Mouse (Mus musculus) kidney, postnatal 10 days (tissue): ENCODE measurements around the gene Cped1.

Experiments
- DNase-seq: peaks from one replicate; pipeline ENCODE4 v3.0.0; 2021; ENCODE audit warnings: mixed read lengths

Cped1 gene

GRCm38 (mm10) chr6:22000881-22001280 lies 15.2 kb downstream of the Cped1 start:
- DNase-seq: no peak

DNA sequence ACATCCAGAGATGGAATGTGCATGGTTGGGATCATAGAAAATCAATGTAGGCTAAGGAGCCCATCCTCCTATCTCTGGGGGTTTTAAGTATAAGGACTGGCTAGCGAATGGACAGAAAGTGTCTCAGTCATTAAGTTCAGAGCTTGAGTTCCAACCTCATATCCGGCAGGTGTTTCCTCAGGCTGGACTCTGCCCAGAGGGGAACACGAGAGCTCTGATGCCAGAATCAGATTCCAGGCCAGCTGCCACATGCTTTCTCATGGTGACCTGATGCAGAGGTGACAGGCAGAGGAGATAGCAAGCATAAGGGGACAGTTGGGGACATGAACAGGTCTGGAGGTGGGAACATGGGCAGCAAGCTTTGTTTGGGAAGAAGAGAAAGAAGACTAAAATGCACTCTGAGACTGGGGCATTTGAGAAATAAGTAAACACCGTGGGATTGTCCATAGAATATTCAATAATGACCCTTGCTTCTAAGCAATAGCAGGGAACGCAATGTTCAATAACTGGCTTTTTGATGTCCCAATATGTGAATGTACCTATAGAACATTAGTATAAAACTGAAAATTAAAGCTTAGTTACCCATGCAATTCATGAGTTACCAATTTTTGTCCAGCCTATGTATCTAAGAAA lies 15.7 kb downstream of the Cped1 start:
- peak; percentile 70 for DNase-seq

DNA sequence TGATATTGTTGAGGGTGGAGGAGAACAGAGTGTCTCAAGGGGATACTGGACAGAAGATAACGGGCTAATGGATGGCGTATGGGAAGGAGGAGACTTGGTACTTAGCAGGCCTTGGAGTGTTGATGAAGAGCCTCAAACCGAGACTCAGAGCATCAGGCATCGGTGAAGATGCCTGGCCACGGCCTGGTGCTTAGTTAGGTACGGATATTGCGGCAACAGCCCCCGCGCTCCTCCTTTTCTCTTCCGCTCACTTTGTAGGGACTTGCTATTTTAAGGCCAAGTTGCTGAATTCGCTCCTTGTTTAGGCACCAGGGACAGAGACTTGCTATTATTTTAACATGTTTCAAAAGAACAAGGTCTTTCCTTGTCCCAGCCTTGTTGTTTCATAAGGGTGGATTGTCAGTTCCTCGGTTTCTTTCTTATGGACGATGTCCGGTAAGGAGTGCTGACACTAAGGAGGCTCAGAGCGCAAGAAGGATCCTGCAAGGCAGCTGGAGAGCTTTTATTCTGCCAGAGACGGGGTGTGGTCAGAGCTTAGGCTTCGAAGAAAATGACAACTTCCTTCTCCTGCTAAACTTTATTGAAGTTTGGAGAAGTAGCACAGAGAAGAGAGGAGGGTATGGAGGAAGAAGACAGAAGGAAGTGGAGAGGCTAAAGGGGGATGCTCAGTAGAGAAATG lies 16.9 kb downstream of the Cped1 start:
- DNase-seq: peak; percentile 68

DNA sequence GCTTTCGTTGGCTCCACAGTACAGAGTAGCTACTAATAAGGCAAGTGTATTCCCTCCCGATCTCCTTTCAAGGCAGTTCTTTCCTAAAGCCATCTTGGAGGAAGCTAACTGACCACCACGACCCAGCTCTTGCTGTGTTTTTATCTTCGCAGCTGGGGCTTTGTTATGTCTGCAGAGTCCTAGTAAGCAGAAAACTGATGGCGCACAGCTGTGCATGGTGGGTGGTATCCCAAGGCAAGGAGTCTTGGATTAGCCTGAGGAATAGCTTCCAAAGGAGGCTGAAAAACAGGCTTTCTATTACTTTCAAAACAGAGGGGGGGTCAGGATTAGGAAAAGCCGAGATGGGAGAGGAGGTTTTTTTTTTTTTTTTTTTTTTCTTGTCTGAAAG lies 17.5 kb downstream of the Cped1 start:
- DNase-seq: peak; percentile 84

DNA sequence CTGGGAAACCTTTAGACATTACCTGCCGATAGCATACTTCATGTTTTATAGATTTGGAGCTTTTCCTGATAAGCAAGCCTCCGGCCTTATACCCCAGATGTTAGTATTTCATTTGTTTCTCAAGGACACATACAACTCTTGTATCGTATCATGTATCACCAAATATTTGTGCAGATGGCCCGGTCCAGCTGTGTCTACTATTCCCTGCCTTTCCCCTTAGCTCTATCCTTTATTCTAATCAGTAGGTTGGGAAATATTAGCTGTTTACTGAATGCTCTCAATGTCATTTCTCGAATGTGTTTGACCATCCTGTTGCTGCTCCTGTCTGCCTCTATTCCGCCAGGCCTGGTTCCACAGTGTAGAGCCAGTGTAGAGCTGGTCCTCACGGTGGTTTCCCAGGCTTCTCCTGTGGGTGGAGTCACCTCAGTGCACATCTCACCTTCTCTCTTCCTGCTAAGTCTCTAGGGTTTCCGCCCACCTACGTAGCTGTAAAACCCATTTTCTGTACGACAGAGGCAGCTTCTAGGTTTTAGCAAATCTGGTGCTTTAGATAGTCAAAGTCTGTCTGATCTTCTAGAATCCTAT lies 18.3 kb downstream of the Cped1 start:
- no peak for DNase-seq

DNA sequence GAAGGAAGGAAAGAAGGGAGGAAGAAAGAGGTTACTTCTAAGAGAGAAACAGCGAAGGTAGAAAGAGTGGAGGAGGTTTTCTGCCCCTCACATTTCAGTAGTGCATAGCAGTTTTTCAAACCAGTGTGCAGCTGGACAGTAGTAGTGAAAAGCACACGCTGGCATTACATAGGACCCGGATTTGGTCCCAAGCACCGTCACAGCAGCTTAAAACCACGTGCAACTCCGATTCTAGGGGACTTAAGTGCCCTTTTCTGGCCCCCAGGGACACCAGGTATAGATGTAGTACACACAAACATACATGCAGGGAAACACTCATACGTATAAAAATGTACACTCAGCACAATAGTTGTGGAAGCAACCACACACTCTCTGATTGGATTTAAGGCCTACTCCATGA lies 22.6 kb downstream of the Cped1 start:
- DNase-seq: no peak

GRCm38 (mm10) chr6:22010258-22010657 lies 24.5 kb downstream of the Cped1 start:
- no peak for DNase-seq

GRCm38 (mm10) chr6:22010761-22011281 lies 25.1 kb downstream of the Cped1 start:
- DNase-seq: no peak

DNA sequence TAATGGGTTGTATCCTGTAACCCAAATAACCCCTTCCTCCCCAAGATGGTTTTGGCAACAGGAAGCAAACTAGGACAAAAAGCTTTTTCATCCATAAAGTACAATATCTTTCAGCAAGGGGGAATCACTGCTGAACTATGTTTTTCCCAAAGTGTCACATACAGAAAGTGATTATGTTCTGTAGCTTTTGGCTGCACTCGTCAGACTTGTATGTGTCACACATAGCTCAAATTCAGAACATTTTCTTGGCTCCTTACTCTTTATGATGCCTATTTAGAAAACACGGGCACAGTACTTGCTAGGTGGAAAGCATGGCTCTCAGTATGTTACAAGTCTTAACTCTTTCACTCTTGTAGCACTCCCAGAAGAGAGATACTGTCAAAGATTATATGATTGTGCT lies 25.8 kb downstream of the Cped1 start:
- no peak for DNase-seq

DNA sequence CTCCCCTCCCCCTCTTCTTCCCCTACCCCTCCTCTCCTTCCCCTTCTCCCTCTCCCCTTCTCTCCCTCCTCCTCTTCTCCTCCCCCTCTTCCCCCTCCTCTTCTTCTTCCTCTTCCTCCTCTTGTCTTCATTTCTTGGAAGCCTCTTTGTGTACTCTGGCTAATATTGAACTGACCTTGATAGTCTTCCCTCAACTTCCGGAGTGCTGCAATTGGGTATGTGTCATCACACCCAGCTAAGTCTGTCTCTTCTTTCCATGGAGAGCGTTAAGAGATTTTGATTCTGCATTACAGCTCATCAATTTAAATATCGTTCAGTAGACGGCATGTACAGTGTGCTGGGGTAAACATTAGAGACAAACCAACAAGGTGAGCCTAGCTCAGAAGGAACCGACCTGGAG lies 26.4 kb downstream of the Cped1 start:
- DNase-seq: no peak

DNA sequence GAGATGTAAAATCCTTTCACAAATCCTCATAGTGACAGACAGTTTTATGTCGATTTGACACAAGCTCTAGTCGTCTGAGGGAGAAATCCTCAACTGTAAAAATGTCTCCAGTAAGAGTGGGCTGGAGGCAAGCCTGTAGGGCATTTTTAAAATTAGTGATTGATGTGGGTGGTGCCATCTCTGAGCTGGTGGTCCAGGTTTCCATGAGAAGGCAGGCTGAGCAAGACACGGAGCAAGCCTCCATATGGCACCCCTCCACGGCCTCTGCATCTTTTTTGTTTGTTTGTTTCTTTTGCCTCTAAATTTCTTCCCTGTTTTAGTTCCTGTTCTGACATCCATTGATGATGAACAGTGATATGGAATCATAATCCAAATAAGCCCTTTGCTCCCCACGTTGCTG lies 26.8 kb downstream of the Cped1 start:
- no peak for DNase-seq

GRCm38 (mm10) chr6:22013394-22013793 lies 27.7 kb downstream of the Cped1 start:
- DNase-seq: no peak

- DNase-seq: no peak
Measured at GRCm38 (mm10) chr6:22014291-22014911, 28.7 kb downstream of the Cped1 start.

DNA sequence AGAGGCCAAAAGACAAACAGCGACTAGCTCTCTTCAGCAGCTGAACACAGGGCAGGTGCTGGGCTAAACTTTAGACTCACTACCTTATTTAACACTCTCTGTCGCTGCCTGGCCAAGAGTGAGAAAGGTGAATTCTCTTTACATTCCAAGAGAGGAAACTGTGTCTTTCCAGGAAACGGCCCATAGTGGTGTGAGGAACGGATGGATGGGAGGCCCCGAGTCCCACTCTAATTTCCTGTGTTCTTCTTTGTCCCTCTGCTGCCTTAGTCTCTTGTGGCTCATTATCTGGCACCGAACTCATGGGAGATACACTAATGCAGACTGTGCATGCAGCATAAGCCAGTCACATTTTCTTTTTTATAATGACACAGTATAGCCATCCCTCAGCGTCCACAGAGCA lies 31.9 kb downstream of the Cped1 start:
- no peak for DNase-seq

- no peak for DNase-seq
Measured at GRCm38 (mm10) chr6:22018768-22019445, 33.2 kb downstream of the Cped1 start.

DNA sequence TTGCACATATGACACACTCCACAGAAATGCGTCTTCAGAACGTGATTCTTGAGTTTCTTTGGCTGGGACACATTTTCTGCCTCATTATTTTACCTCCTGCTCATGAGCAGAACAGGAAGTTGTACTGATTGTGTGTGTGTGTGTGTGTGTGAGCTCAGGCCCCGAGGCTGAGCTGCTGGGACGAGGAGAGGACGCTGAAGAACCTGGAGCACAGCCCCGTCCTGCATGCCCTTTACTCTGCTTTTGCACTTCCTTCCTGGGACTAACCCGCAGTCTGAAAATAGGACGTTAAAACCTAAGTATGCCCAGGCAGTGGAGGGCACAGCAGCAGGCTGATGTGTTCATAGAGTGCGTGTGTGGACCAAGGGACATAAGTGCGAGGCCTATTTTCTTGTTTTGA lies 33.9 kb downstream of the Cped1 start:
- DNase-seq: peak; percentile 50

DNA sequence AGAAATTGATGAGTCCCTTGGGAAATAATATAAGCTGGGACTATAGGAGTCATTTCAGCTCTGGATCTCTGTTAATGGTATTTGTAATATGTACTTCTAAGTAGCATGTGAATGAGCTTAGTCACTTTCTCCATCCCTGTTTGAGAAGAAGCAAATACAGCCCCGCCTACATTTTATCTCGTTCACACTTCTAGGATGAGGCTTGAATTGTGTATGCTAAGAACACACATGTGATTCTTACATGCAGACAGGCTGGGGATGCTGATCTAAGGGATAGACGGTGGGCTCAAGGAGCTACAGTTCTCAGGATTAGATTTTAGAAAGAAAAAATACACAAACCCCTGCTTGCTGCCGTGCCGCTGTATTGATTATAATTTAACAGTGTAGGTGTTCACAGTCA lies 35.0 kb downstream of the Cped1 start:
- no peak for DNase-seq

DNA sequence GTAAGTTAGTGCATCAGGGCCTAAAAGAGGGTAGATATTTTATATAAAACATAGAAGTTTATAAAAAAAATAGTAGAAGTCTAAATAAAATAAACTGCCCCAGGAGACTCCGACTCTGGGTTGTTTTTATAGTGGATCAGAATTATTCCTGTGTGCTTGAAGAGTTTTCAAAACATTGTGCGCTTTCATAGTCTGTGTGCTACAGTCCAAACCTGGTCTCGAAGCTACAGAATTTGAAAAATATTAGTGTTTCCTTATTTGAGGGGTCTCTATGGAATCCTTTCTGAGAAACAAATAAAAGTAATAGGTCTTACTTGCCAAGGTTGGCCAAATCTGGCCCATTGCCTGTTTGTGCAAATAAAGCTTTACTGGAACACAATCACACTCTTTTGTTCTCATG lies 35.6 kb downstream of the Cped1 start:
- no peak for DNase-seq

- no peak for DNase-seq
Measured at GRCm38 (mm10) chr6:22024168-22024567, 38.5 kb downstream of the Cped1 start.

DNA sequence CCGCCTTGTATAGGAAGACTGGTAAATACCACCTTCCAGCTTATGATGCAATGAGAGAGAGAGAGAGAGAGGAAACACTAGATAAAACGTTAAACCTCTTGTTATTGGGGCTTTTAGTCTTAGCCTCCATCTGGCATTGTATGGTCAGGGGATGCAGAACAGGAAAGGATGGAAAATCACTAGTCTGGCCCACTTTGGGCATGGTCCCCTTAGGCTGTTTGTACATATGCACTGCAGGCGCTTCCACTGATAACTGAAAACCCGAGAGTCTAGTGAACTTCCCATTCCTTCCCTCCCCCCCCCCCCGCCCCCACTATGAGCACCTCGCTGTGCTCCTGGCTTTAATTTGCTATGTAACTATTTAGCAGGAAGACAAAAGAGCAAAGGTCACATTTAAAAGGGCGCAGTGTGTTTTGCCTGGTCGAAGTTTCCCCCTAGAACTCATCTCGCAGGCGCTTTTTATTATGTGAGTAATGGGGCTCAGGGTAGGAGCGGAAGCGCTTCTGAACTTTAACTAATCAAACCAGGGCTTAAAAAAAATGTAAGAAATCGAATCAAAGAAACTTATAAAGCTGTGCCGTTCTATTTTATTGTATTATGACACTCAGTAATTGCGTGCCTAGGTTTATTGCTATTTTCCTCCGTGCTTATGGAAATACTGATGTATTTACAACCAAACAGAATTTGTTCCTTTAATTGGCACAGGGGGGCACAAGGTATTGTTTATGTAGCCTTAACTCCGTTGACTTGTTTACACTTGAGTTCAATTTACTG lies 40.1 kb downstream of the Cped1 start:
- DNase-seq: no peak

DNA sequence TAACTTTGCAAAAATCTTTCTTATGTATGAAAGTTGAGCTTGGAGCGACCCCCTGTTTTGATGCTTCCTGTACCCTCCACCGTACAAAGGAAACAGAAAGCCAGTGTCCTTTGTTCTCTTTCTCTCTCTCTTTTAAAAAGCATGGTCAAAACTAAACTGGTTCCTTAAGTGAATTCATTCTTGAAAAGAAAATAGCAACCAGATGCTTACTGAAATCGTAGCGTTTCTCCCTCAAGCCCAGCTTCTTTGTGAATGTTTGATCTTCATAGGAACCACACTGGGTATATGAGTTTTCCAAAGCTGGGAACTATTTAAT lies 40.6 kb downstream of the Cped1 start:
- no peak for DNase-seq

DNA sequence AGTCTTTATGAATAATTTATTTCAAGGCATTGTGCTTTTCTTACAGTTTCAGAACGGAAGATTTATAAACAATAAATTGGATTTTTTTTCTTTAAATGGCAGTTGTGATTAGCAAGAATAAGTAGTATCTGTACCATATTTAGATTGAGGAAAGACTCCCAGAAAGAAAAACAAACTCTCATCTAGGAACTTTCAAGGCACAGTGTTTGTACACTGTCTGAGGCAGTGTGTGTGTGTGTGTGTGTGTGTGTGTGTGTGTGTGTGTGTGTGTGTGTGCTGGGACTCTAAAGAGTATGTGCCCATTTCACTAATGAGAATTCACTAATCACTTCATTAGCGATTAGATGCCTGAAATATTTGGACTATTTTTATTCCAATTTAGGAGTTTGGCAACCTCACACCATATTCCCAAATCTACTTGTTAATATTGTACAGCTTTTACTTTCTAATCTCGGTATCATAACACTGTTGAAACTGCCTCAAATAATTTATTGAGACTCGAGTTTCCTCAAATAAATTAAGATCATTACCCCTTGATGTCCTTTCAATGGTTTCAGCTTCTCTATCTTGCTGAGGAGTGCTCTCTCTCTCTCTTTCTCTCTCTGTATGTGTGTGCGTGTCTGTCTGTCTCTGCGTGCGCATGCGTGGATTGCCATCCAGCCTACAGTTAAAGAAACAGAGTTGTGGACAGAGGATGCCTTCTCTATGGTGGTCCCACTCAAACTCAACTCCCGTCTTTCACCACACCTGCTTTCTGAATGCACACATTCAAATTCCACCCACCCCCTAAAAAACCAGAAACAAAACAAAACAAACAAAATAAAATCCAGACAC lies 41.3 kb downstream of the Cped1 start:
- DNase-seq: peak; percentile 38
